Mouse (Mus musculus) neutrophil, adult 5-6 weeks (primary cell): ENCODE results near the gene Dnajc7. TPM values are rescaled to one million over a fixed set of nuclear protein-coding genes. Genes with fewer than 3 reads are reported as not detected.

ENCODE experiments used
- total RNA-seq: library from RNA; stranded (forward); fragments of 200-1000 nt; gene quantifications from 2 replicates; pipeline ENCODE4 v1.2.3, GENCODE M21; 2017

Dnajc7 gene
- total RNA-seq, 1 experiment from 2014 or later, result 520 TPM

Other genes with a start within 250 kb of the Dnajc7 start
- 2.0 and 3.0 TPM in 2 replicates for gene Jup, start 222.4 kb downstream of the Dnajc7 start, total RNA-seq
- not detected in 2 replicates for gene P3h4, start 205.3 kb downstream of the Dnajc7 start, total RNA-seq
- gene Fkbp10, start 204.5 kb downstream of the Dnajc7 start, total RNA-seq, result not detected in 2 replicates
- 20.9 and 30.9 TPM in 2 replicates for gene Nt5c3b, start 178.4 kb downstream of the Dnajc7 start, total RNA-seq
- gene Klhl10, start 178.3 kb downstream of the Dnajc7 start, total RNA-seq, result 1.0 TPM in 1 of 2 replicates, not detected in the other
- 16.7 and 21.9 TPM in 2 replicates for gene Klhl11, start 147.4 kb downstream of the Dnajc7 start, total RNA-seq
- gene Acly, start 92.2 kb downstream of the Dnajc7 start, total RNA-seq, result 86.6 and 88.5 TPM in 2 replicates
- gene Ttc25, start 74.6 kb downstream of the Dnajc7 start, total RNA-seq, result 1.0 and 1.1 TPM in 2 replicates
- 87.3 and 99.3 TPM in 2 replicates for gene Cnp, start 45.3 kb downstream of the Dnajc7 start, total RNA-seq
- gene Nkiras2, start 924 bp downstream of the Dnajc7 start, total RNA-seq, result 18.3 and 22.9 TPM in 2 replicates
- not detected in 2 replicates for gene Zfp385c, start 72.3 kb upstream of the Dnajc7 start, total RNA-seq
- gene Dhx58, start 84.1 kb upstream of the Dnajc7 start, total RNA-seq, result 37.9 and 59.2 TPM in 2 replicates
- 9.2 and 10.8 TPM in 2 replicates for gene Kat2a, start 92.3 kb upstream of the Dnajc7 start, total RNA-seq
- not detected in 2 replicates for gene Hspb9, start 93.7 kb upstream of the Dnajc7 start, total RNA-seq
- 136 and 138 TPM in 2 replicates for gene Rab5c, start 118.0 kb upstream of the Dnajc7 start, total RNA-seq
- 0.23 TPM in 1 of 2 replicates, not detected in the other for gene Kcnh4, start 139.8 kb upstream of the Dnajc7 start, total RNA-seq
- not detected in 2 replicates for gene Hcrt, start 142.8 kb upstream of the Dnajc7 start, total RNA-seq
- gene Ghdc, start 150.8 kb upstream of the Dnajc7 start, total RNA-seq, result 8.2 and 8.6 TPM in 2 replicates
- 103 and 108 TPM in 2 replicates for gene Stat5b, start 230.6 kb upstream of the Dnajc7 start, total RNA-seq
- 20.9 and 22.5 TPM in 2 replicates for gene Stat5a, start 239.2 kb upstream of the Dnajc7 start, total RNA-seq